Mouse (Mus musculus) frontal cortex, postnatal 36 days (tissue): ENCODE data around the gene Wscd1.
"Not testable (repeated sequence)": the region's sequence is repeated elsewhere in the genome, so short reads cannot be mapped to it uniquely, and the experiment has no call there.

Experiments
- DNase-seq, 2 experiments: peaks; one replicate each; pipeline ENCODE4 v3.0.0; 2022; ENCODE audit warnings: low spot score in 2 of 2

Gene Wscd1

GRCm38 (mm10) chr11:71770479-71770878, 20.8 kb downstream of the Wscd1 start:
- no peak for DNase-seq

GRCm38 (mm10) chr11:71771074-71771473, 21.4 kb downstream of the Wscd1 start:
- DNase-seq: peak in 1 of 2 experiments; percentile 62

- DNase-seq: no peak
Observed at GRCm38 (mm10) chr11:71772056-71772455, 22.3 kb downstream of the Wscd1 start.

GRCm38 (mm10) chr11:71772802-71773201, 23.1 kb downstream of the Wscd1 start:
- DNase-seq: no peak

- peak; percentile 44 to 54 for DNase-seq
Observed at GRCm38 (mm10) chr11:71773986-71774767, 24.5 kb downstream of the Wscd1 start.

- DNase-seq: no peak
Observed at GRCm38 (mm10) chr11:71775056-71775455, 25.3 kb downstream of the Wscd1 start.

- DNase-seq: no peak
Observed at GRCm38 (mm10) chr11:71779642-71780041, 29.9 kb downstream of the Wscd1 start.

GRCm38 (mm10) chr11:71781737-71782354, 32.1 kb downstream of the Wscd1 start:
- no peak for DNase-seq

- DNase-seq: no peak
Observed at GRCm38 (mm10) chr11:71785499-71785898, 35.8 kb downstream of the Wscd1 start.

GRCm38 (mm10) chr11:71788209-71788608, 38.5 kb downstream of the Wscd1 start:
- DNase-seq: no peak

- no peak for DNase-seq
Observed at GRCm38 (mm10) chr11:71790227-71790626, 40.5 kb downstream of the Wscd1 start.

GRCm38 (mm10) chr11:71799206-71799605, 49.5 kb downstream of the Wscd1 start:
- DNase-seq: no peak

- DNase-seq: no peak
Observed at GRCm38 (mm10) chr11:71808521-71808920, 58.8 kb downstream of the Wscd1 start.

GRCm38 (mm10) chr11:71811828-71812227, 62.1 kb downstream of the Wscd1 start:
- no peak for DNase-seq

GRCm38 (mm10) chr11:71812921-71813320, 63.2 kb downstream of the Wscd1 start:
- DNase-seq: peak in 1 of 2 experiments; percentile 45

- no peak for DNase-seq
Observed at GRCm38 (mm10) chr11:71814511-71814910, 64.8 kb downstream of the Wscd1 start.

GRCm38 (mm10) chr11:71815326-71815725, 65.6 kb downstream of the Wscd1 start:
- no peak for DNase-seq

- no peak for DNase-seq
Observed at GRCm38 (mm10) chr11:71816918-71817317, 67.2 kb downstream of the Wscd1 start.

- DNase-seq: no peak
Observed at GRCm38 (mm10) chr11:71817341-71817740, 67.6 kb downstream of the Wscd1 start.

GRCm38 (mm10) chr11:71818111-71818510, 68.4 kb downstream of the Wscd1 start:
- no peak for DNase-seq

GRCm38 (mm10) chr11:71819901-71820300, 70.2 kb downstream of the Wscd1 start:
- peak; percentile 26 to 39 for DNase-seq

- DNase-seq: peak; percentile 26
Observed at GRCm38 (mm10) chr11:71820847-71821246, 71.1 kb downstream of the Wscd1 start.

GRCm38 (mm10) chr11:71821526-71821925, 71.8 kb downstream of the Wscd1 start:
- DNase-seq: not testable (repeated sequence)
